Mouse (Mus musculus) large intestine, adult 2 months (tissue): ENCODE data around the gene Glce. TPM values are rescaled to one million over a fixed set of nuclear protein-coding genes. Genes with fewer than 3 reads are reported as not detected.

ENCODE experiments used
- DNase-seq: peaks from one replicate; pipeline ENCODE4 v3.0.0-alpha.2; 2012; ENCODE audit warnings: low read depth, low spot score
- WGBS: fragments of 180-500 bp; shearing (Covaris S2); methylation state at CpG from one replicate; pipeline ENCODE4 v1.1.7; 2018; 5-methylcytosine and 5-hydroxymethylcytosine counted together
- polyA plus RNA-seq: library from polyadenylated mRNA; depleted of rRNA; stranded (reverse); fragments of >200 nt; gene quantifications from 2 replicates; pipeline ENCODE4 v1.2.3, GENCODE M21; 2012; rRNA removed

The Glce gene
- polyA plus RNA-seq: 4.7 and 6.0 TPM in 2 replicates

DNA sequence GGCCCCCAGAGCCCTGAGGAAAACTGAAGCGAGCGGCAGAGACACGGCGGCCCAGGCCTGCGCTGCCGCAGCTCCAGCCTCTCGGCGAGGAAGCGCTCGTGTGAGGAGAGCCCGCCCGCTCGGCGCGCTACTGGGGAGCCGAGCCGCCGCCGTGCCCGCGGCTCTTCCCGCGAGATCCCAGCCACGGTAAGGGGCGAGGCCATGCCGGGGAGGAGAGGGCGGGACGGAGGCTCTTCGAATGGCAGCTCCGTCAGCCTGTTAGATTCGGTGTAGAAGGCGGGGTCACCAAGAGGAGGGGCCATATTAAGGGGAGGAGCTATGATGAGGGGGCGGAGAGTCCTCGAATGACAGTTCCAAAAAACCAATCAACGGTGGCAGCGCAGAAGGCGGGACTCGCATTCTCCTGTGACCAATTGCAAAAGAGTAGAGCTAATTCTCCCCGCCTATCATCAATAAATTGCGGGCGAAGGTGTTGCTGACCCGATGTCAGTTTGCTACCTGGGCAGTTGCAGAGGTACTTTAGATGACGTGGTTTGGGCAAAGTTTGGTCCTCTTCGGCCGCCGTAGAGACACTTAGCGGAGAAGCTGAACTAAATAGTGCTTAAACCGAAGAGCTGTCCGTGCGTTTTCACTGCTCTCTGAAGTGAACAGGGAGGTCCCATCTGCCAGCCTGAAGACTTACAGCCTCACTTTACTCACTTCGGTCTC lies at the start of gene Glce:
Glce (minus strand) TSS at position 148 of the 708 bp plus-strand sequence.
- peak; percentile 87 for DNase-seq
- WGBS: under 1% methylated on average over 51 of the region's 51 CpGs

DNA sequence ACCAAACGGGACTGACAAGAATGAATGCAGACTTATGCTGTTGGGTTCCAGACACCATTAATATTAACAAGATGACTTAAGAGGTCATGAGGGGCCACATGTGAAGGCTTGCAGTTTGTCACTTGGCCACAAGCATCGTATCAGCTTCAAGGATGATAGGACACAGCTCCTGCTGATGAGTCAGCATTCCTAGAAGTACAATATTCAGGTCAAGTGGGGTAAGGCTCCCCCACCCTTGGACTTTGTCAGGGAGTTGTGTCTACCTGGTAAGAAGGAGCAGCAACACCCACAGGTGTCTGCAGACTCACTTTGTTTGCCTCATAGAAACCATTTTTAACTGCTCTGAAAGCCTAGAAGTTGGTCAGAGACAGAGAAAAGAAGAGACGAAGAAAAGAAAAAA lies 49.8 kb upstream of the Glce start:
- 58% methylated on average over 3 of the region's 3 CpGs for WGBS
- DNase-seq: peak; percentile 44

DNA sequence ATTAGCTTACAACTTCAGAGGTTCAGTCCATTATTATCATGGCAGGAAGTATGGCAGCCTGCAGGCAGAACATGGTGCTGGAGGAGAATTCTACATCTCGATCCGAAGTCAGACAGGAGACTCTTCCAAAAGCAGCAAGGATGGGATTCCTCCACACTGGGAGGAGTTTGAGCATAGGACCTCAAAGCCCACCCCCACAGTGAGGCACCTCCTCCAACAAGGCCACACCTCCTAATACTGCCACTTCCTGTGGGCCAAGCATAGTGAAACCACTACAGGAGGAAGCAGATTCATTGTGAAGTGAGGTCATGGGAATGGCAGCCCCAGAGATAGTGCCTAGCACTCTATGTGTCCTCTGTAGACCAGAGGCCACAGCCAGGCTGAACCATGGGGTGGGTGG lies 48.5 kb upstream of the Glce start:
- DNase-seq: no peak
- 91% methylated on average over 2 of the region's 2 CpGs for WGBS

DNA sequence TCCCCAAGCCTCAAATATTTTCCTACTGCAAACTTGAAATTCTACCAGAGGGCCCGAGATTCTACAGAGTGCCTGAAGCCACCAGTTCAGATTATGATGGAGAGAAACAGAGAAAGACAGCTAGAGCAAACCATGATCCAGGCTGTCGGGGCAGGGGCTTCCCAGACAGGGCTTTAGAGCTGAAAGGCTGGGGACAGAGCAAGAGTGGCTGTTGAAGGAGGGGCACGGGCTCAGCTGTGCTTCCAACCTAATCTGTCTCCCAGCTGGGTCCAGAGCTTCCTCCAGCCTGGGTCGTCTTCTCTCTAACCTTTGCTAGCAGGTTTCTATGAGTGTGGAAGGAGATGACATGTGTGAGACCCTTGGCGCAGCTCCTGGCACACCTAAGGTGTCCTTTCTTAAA lies 44.2 kb upstream of the Glce start:
- WGBS: 74% methylated on average over 5 of the region's 5 CpGs
- DNase-seq: no peak

DNA sequence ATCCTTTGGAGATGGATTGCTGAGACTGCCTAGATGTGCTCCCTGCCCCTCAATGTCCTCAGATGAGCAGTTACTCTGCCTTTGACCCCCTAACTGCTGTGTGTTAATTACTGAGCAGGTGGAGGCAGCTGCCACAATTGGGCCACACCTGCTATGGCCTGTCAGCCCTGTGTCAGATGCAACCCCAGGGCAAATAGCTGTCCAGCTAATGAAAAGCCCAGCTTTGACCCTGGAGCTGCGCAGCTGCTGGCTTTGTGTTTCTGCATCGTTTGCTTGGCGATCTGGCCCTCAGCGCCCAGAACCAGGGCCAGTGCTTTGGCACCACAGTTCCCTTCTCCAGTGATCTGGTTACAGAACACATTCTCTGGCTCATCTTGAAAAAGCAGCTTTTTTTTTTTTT lies 43.7 kb upstream of the Glce start:
- DNase-seq: no peak
- WGBS: 69% methylated on average over 4 of the region's 4 CpGs

DNA sequence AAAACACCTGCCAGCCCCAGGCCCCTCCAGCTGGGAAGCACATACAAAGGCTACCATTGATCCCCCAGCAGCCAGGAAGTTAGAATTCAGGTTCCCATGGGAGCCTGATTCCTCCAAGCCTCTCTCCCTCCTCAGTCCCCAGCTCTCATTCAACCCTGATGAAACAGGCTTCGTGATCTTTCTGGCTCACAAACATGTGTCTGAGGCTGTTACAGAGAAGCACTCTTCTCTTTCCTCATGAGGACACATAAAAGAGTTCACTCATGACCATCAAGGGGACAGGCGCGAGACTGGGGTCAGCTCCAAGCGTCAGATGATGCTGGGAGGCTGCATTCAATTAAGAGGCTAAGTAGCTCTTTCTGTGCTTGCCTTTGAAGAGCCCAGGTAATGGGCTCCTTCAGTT lies 40.4 kb upstream of the Glce start:
- DNase-seq: no peak
- 70% methylated on average over 4 of the region's 4 CpGs for WGBS

DNA sequence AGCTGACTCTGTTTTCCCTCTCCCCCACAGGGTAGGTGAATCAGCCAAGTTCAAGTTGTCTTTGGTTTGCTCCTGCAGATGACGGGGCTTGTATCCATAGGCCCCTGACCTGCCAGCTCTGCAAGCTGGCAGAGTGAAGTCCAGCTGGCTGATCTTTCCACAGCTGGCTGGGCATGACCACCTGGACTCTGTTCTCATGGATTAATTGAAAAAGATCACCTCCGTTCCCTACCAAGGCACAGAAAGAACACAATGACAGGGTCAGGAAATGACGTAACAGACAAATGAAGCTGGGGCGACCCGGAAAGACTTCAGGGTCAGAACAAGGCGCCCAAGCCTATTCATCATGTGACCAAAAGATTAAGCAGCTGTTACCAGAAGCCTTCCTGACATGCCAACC lies 38.3 kb upstream of the Glce start:
- WGBS: 81% methylated on average over 6 of the region's 6 CpGs
- DNase-seq: no peak

DNA sequence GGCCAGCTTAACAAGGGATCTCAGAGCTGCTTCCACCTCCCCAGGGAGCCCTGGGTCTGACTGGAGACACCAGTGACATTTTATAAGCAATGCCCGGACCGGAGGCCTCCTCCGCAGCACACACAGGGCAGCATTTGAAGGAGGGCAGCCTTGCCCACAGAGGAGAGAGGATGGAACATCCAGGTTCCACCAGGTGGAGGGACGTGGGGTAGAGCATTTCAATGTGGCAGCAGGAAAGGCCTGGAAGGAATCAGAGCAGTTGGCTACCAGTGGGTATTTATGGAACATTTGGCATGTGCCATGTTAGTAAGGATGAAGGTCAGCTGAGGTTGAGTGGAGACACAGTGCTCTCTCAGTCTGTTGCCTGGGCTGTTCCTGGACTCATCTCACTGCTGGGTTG lies 36.3 kb upstream of the Glce start:
- 84% methylated on average over 4 of the region's 4 CpGs for WGBS
- no peak for DNase-seq

DNA sequence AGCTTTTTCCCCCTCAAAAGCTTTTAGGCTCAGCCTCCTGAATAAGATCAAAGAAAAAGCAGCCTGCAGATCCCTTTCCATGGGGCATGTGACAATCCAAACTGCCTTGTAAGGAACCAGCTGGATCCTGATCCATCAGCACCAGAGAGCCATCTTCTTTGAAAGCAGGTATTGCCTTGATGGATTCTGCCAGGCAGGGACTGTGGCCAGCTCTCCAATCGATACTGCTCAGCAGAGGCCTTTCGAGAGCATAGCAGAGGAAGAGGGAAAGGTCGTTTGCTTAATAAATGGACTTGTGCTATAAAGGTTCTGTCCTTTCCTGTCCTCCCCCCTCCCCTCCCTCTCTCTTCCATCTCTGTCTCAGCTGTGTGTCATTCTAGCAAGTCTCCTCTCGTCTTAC lies 33.4 kb upstream of the Glce start:
- 38% methylated on average over 4 of the region's 4 CpGs for WGBS
- DNase-seq: no peak

DNA sequence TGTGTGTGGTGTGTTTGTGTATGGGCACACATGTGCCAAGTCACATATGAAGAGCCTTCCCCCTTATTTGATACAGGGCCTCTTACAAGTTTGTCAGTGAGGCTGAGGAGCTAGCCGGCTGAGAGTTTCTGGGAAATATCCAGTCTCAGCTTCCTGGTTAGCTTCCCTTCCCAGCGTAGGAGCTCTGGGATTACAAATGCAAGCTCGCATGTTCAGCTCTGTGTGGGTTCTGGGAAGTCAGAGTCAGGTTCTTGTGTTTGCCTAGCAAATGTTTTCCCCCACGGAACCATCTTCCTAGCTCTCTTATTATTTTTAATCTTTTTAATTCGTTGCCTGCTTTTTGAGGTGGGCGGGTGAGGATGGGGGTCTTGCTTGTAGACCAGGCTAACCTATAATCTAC lies 32.9 kb upstream of the Glce start:
- 85% methylated on average over 6 of the region's 6 CpGs for WGBS
- no peak for DNase-seq

DNA sequence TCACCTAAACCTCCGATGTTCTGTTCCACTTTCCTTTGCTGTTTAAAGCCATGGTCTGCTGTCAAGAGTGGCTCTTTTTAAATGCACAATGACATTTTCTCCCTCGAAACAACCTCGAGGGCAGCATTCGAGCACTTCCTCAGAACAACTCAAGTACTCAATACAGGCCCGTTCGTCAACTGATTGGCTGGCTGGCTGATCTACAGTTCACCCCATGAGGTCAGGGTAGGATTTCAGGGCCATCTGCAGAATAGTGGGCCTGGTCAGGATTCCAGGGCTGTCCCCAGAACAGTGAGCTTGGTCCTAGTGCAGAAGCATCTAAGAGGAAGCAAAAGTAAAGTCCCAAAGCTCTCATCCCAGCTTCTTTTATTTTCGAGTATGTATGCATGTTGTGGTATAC lies 32.5 kb upstream of the Glce start:
- 84% methylated on average over 7 of the region's 7 CpGs for WGBS
- no peak for DNase-seq

DNA sequence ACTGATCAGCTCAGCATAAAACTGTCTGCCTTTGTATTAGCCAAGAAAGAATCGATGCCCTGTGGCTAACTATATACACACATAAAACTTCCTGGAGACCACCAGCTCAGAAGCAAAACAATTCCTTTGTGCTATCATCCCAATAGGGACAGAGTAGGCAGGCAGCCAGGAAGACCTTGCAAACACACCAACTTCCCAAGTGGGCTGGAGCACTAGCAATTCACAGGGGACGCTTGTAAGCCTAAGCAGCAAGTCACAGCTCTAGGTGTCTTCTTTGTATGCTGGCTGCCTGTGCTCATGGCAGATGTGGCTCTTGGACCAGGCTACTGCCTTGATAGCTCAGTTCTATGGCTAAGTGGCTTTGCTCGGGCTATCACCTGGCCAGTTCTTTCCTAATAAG lies 32.1 kb upstream of the Glce start:
- WGBS: 76% methylated on average over 3 of the region's 3 CpGs
- no peak for DNase-seq

DNA sequence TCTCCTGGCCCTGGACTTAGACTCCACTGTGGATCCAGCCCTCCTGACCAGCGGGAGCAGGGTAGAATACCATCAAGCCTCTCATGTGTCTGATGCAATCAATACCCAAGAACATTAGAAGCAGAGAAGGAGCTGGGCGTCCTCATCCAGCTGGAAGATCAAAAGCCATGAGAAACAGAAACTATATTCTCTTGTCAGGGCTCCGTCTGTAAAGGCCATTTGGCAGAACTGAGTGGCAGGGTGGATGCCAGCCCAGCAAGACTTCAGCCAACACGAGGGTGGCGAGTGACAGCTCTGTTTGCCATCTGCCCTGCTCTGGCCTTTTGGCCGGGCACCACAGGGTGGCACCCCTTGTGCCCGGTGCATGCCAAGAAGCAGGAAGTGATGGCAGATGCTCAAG lies 30.8 kb upstream of the Glce start:
- WGBS: 55% methylated on average over 7 of the region's 7 CpGs
- DNase-seq: no peak

DNA sequence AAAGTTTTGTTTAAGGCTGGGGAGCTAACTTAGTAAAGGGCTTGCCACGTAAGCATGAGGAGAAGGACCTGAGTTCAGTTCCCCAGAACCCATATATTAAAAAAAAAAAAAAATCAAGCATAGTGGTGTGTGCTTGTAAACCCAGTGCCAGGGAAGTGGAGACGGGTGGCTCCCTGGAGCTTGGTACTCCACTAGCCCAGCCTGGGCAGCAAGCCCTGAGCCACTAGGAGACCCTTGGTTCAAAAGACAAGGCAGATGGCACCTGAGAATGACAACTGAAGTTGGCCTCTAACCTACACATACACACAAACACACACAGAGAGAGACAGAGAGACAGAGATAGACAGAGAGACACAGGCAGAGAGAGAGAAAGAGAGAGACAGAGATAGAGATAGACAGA lies 30.1 kb upstream of the Glce start:
- 92% methylated on average over 2 of the region's 2 CpGs for WGBS
- no peak for DNase-seq

DNA sequence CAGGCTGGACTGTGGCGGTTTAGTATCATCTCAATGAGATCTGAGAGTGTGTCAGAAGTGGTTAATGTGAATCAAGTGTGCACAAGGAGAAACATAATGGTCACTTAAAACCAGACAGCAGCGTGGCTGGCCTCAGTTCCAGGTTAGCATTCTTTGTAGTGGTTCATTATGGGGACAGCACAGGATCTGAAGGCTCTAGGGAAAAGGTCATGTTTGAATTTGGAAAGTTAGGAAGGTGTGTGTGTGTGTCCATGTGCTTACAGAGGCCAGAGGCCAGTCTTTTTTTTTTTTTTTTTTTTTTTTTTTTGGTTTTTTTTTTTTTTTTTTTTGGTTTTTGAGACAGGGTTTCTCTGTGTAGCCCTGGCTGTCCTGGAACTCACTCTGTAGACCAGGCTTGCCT lies 22.7 kb upstream of the Glce start:
- WGBS: 87% methylated on average over 2 of the region's 2 CpGs
- no peak for DNase-seq

DNA sequence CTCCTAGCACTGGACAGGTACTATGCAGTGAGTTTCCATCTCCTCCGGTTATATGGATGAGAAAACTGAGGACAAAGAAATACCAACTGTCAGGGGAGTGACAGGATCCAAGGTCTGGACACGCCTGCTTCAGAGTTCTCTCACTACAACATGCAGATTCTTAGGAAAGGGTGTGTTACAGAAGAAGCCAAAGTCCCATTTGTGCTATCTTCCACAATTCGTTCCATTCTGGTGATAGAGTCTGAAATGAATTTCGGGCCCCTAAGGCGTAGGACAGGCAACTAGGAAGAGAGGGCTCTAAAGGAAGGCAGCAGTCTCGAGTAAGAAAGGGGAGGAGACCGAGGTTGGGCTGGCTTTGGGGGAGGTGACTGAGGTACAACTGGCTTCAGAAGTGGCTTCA lies 21.0 kb upstream of the Glce start:
- peak; percentile 27 for DNase-seq
- WGBS: 27% methylated on average over 7 of the region's 7 CpGs

DNA sequence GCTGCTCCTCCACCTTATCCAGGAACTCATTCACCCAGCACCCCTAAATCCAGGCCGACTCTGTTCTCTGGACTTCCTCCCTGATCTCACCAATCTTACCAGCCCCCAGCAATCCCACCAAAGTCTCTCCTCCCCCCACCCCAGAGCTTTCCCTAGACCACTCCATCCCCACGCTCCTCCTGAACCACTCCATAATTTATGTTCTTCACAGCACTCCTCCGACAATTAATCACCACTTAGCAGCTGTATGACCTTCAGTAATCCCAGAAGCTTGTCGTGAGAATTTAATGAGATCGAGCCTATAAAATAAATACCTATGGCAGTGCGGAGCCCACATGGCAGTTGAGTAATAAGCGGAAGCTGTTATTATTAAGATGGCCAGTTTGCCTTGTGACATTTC lies 16.6 kb upstream of the Glce start:
- DNase-seq: no peak
- WGBS: 62% methylated on average over 7 of the region's 7 CpGs

DNA sequence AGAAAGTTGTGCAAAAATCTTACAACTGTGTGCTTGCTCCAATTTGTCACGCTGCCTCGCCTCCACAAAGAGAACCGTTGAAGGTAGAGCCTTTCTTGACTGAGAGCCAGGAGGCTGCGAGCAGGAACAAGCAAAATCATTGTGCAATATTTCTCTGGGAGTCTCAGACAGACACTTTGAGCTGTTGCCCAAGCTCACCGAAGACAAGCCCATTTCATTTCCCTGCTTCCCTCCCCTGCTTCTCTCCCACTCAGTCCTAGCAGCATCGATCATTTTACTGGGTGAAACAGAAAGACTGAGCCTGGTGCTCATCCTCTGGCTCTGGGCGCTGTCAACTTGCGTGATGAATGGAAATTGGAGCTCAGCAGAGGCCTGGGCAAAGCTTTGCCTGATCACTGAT lies 14.8 kb upstream of the Glce start:
- 23% methylated on average over 8 of the region's 8 CpGs for WGBS
- DNase-seq: no peak

DNA sequence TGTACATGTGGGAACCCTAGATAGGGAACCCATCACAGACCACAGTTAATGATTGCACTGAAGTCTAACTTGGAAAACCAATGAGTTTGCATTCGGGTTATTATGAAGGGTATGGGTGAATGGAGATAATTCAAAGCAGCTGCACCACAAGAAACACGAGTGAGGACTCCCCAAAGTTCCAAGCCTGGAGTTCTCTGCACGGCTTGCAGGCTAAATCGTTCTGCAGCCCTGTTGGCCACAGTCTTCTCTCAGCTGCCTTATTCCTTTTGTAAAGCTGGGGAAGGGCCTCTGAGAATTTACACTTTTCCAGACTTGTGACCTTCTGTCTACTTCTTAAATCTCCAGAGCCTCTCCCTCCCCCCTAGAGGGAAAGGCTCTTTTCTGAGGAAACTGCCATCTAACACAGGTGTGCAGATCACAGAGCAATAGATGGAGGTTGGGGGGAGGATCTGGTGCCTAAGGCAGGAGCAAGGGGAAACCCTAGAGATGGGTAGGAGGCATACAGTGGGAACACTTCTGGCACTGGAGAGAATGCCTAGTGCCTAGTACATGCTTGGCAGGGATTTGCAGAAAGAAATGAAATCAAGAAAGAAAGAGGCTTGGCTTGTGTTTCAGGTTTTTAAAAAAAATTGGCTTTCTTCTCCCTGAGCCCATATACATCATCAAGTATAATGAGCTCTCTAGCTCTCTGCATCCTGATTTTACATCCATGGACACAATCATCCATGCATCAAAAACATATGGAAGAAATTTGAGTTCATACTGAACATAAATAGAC lies 9.7 kb upstream of the Glce start:
- no peak for DNase-seq
- WGBS: 72% methylated on average over 4 of the region's 4 CpGs

DNA sequence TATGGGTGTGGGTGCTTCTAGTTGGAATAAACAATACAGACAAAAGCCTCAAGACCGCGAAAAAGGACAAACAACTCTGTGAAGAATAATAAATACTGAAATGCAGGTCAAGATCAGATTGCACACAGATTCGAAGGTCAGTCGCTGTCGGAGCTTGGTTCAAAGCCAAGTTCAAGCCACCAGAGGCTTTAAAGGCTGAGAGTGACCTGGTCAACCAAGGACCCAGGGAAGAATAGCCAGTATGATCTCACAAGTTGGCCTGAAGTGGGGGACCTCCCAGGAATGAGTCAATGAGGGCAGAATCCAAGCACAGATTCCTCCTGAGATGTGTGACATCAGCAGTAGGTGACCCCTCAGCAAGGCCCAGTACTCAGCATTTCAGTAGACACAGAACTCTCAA lies 8.3 kb upstream of the Glce start:
- WGBS: 82% methylated on average over 5 of the region's 5 CpGs
- no peak for DNase-seq

DNA sequence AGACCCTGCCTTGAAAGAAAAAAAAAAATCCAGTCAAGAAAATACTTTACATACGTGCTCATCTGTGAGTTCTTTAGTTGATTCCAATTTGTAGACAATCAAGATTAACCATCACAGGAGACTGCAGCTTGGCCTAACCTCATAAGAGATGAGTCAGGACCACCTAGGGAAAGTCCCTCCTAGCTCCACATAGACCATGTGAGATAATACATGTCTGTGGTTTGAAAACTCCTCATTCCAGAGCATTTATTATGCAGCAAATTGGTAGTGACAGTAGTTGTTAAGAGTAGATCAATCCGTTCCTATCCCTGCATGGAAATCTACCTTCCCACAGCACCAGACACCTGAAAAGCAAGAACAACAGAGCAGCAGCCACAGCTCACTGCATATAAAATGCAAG lies 5.6 kb upstream of the Glce start:
- 90% methylated on average over 2 of the region's 2 CpGs for WGBS

More for the DNA sequence above, 5.6 kb upstream of the Glce start:
- DNase-seq: no peak
